Mouse (Mus musculus) lung, postnatal 0 days (tissue): ENCODE data around the gene Chd9.

Source experiments
- CTCF ChIP-seq: IDR thresholded peaks from 2 replicates; pipeline ENCODE4 v1.5.1; 2016; ENCODE audit warnings: antibody characterized with exemption, mild to moderate bottlenecking
- EP300 ChIP-seq: IDR thresholded peaks from 2 replicates; pipeline ENCODE4 v1.6.1; 2016; ENCODE audit warnings: antibody characterized with exemption, mild to moderate bottlenecking, control low read depth

DNA sequence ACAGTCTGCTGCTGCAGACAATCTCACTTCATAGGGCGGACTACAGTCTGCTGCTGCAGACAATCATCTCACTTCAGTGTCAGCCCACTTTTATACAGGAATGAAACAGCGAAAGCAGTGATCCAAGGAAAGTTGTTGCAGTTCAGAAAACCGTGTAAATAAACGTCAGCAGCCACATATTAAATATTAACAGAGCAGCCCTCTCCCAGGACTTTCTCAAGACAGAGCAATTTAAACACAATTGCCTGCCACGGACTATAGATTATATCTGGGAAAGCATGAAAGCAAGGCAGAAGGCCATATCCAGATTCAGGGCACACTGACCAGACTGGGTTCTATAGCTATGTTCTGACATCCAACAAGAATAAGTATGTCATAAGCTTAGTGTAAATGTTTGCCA, 266.0 kb downstream of the Chd9 start:
- TF ChIP-seq CTCF (no peak), EP300 (no peak)
